Mouse (Mus musculus) liver, embryonic 11.5 days (tissue): ENCODE results near the gene 1700029J07Rik. TPM values are rescaled to one million over a fixed set of nuclear protein-coding genes. Genes with fewer than 3 reads are reported as not detected.

Experiments
- polyA plus RNA-seq: library from polyadenylated mRNA; unstranded; fragments of >200 nt; fragmentation: Nextera tagmentation; extraction: Ambion mirVana; gene quantifications from 2 replicates; pipeline ENCODE4 v1.2.1, GENCODE M21; 2014

1700029J07Rik gene
- polyA plus RNA-seq, 1 experiment from 2014 or later = 2.0 TPM

Other genes with a start within 250 kb of the 1700029J07Rik start
- gene Pdlim3, start 89.8 kb downstream of the 1700029J07Rik start, polyA plus RNA-seq = 7.7 and 8.3 TPM in 2 replicates
- not detected in 2 replicates for gene Ccdc110, start 40.6 kb downstream of the 1700029J07Rik start, polyA plus RNA-seq
- gene Ufsp2, start 276 bp upstream of the 1700029J07Rik start, polyA plus RNA-seq = 67.1 and 71.1 TPM in 2 replicates
- 0.29 and 0.40 TPM in 2 replicates for gene Lrp2bp, start 24.1 kb upstream of the 1700029J07Rik start, polyA plus RNA-seq
- gene Ankrd37, start 30.5 kb upstream of the 1700029J07Rik start, polyA plus RNA-seq = 17.6 and 19.9 TPM in 2 replicates
- 16.2 and 18.0 TPM in 2 replicates for gene Cfap97, start 176.5 kb upstream of the 1700029J07Rik start, polyA plus RNA-seq
- gene Snx25, start 176.9 kb upstream of the 1700029J07Rik start, polyA plus RNA-seq = 7.0 and 10.6 TPM in 2 replicates
- 279 and 291 TPM in 2 replicates for gene Slc25a4, start 236.0 kb upstream of the 1700029J07Rik start, polyA plus RNA-seq